ENCODE assay signal across 11 mouse cellular contexts in genomic region chr12:113028067-113028466, GRCm38 (mm10). TPM values are rescaled to one million over a fixed set of nuclear protein-coding genes. Genes with fewer than 3 reads are reported as not detected.
DNase-seq lines count a peak whose midpoint lies in the region; ATAC-seq and TF ChIP-seq lines count a peak whose summit lies in the region.
"Had no signal": no experiment of that assay in that cellular context is flagged by ENCODE, and none has a peak within 500 bp of the region (broad histone marks: within the 10 kb centered on the region; RNA-seq: fewer than 3 reads in every experiment).

No protein-coding gene starts in this region.

- no peaks in the 10 kb centered on the region for H3K9me3 ChIP-seq in heart, embryonic 15.5 days (replicated peaks)
- H3K9me3 ChIP-seq in embryonic facial prominence, embryonic 10.5 days, result no peaks in the 10 kb centered on the region
- no peaks in the 10 kb centered on the region for H3K9me3 ChIP-seq in forebrain, postnatal 0 days (ENCODE audit: low read length)
- H3K9me3 ChIP-seq in midbrain, embryonic 16.5 days (replicated peaks; ENCODE audit: control insufficient read depth, low read length, poor library complexity, severe bottlenecking), result no peaks in the 10 kb centered on the region

- DNase-seq in heart, adult 8-10 months (ENCODE audit: low spot score), result no peak
- DNase-seq in embryonic facial prominence, embryonic 10.5 days (ENCODE audit: low spot score), result peak; percentile 31
- DNase-seq in forebrain, postnatal 0 days, result no peak
- no peak for DNase-seq in urinary bladder, postnatal 14 days (ENCODE audit: low spot score)
- no peak for DNase-seq in thymus, adult 18-20 months
- no peak for DNase-seq in left cerebral cortex, adult 9 months (ENCODE audit: low spot score in 2 of 2)
- DNase-seq: heart, adult 11 months; kidney, postnatal 10 days; thymus, postnatal 36 days had no signal

- no peak for TF ChIP-seq CTCF in forebrain, postnatal 0 days (IDR thresholded peaks at IDR 0.05; ENCODE audit: low read depth)

- H3K9ac ChIP-seq in heart, embryonic 15.5 days, result no peak overlapping the region
- no peak overlapping the region for H3K9ac ChIP-seq in forebrain, postnatal 0 days
- no peak overlapping the region for H3K9ac ChIP-seq in midbrain, embryonic 16.5 days (ENCODE audit: low read depth, low read length)

- no peaks in the 10 kb centered on the region for H3K27me3 ChIP-seq in heart, embryonic 15.5 days
- no peaks in the 10 kb centered on the region for H3K27me3 ChIP-seq in embryonic facial prominence, embryonic 10.5 days (replicated peaks; ENCODE audit: low read depth, poor library complexity, severe bottlenecking)
- no peaks in the 10 kb centered on the region for H3K27me3 ChIP-seq in forebrain, postnatal 0 days (ENCODE audit: insufficient read depth, low read length)
- H3K27me3 ChIP-seq in midbrain, embryonic 16.5 days (ENCODE audit: control insufficient read depth, insufficient read depth, low read depth, low read length), result no peaks in the 10 kb centered on the region

- peak; percentile 27; the same call in 1 of the 2 replicates for ATAC-seq in heart, embryonic 15.5 days (replicated peaks; ENCODE audit: insufficient number of reproducible peaks, insufficient read depth, low FRiP score, low read depth)
- ATAC-seq in forebrain, postnatal 0 days, result peak; percentile 42; the same call in 1 of the 2 replicates
- no peak for ATAC-seq in midbrain, embryonic 16.5 days

- H3K36me3 ChIP-seq in heart, embryonic 15.5 days, result no peaks in the 10 kb centered on the region
- peaks cover 52% of the 10 kb centered on the region for H3K36me3 ChIP-seq in embryonic facial prominence, embryonic 10.5 days (replicated peaks)
- peaks cover 17% of the 10 kb centered on the region for H3K36me3 ChIP-seq in forebrain, postnatal 0 days (ENCODE audit: insufficient read depth)
- no peaks in the 10 kb centered on the region for H3K36me3 ChIP-seq in midbrain, embryonic 16.5 days (ENCODE audit: control insufficient read depth, insufficient read depth, low read length)

- 39% methylated on average over 5 of the region's 5 CpGs for WGBS in heart, embryonic 15.5 days
- WGBS in embryonic facial prominence, embryonic 10.5 days, result 66% methylated on average over 5 of the region's 5 CpGs
- 51% methylated on average over 5 of the region's 5 CpGs for WGBS in forebrain, postnatal 0 days
- WGBS in midbrain, embryonic 16.5 days, result 43% methylated on average over 5 of the region's 5 CpGs

- no peak overlapping the region for H3K4me3 ChIP-seq in heart, embryonic 15.5 days
- H3K4me3 ChIP-seq in embryonic facial prominence, embryonic 10.5 days, result no peak overlapping the region
- no peak overlapping the region for H3K4me3 ChIP-seq in forebrain, postnatal 0 days (ENCODE audit: low read depth, low read length)
- H3K4me3 ChIP-seq in midbrain, embryonic 16.5 days (ENCODE audit: low read depth, low read length), result no peak overlapping the region

- H3K4me1 ChIP-seq in heart, embryonic 15.5 days (replicated peaks), result peaks cover 39% of the 10 kb centered on the region
- H3K4me1 ChIP-seq in embryonic facial prominence, embryonic 10.5 days, result peaks cover 20% of the 10 kb centered on the region
- no peaks in the 10 kb centered on the region; the same call in 1 of the 2 replicates for H3K4me1 ChIP-seq in forebrain, postnatal 0 days (ENCODE audit: insufficient read depth)
- H3K4me1 ChIP-seq in midbrain, embryonic 16.5 days (ENCODE audit: control insufficient read depth, insufficient read depth, low read length), result peaks cover 16% of the 10 kb centered on the region

- no peak overlapping the region for H3K4me2 ChIP-seq in heart, embryonic 15.5 days
- H3K4me2 ChIP-seq in forebrain, postnatal 0 days (ENCODE audit: low read depth), result no peak overlapping the region
- H3K4me2 ChIP-seq in midbrain, embryonic 16.5 days (ENCODE audit: low read length), result no peak overlapping the region

- H3K27ac ChIP-seq in heart, embryonic 15.5 days, result peak overlapping the region; percentile 24; the same call in 1 of the 2 replicates
- H3K27ac ChIP-seq in embryonic facial prominence, embryonic 10.5 days (replicated peaks), result no peak overlapping the region
- H3K27ac ChIP-seq in forebrain, postnatal 0 days (ENCODE audit: low read depth, low read length), result 0 out of 2 replicates have a peak overlapping the region, but pooled peaks have one; percentile 15
- H3K27ac ChIP-seq in midbrain, embryonic 16.5 days (ENCODE audit: low read length), result peak overlapping the region; percentile 8; the same call in 1 of the 2 replicates

RNA-seq across cellular contexts. Expression of gene Pacs2, which starts 13.8 kb away (rescaled TPM):
- polyA plus RNA-seq in heart, embryonic 15.5 days (2015; fragmentation: Nextera tagmentation; extraction: Ambion mirVana), result 6.9 and 9.0 TPM in 2 replicates
- total RNA-seq in heart, adult 8-10 months (2022), result 10 to 100 TPM; 30.4 to 38.2 (median 36.1) TPM
- 13.7 and 14.3 TPM in 2 replicates for polyA plus RNA-seq in embryonic facial prominence, embryonic 10.5 days (2016; fragmentation: Nextera tagmentation; extraction: Ambion mirVana)
- total RNA-seq in forebrain, postnatal 0 days (2014; rRNA removed), result 103 and 116 TPM in 2 replicates
- polyA plus RNA-seq in forebrain, postnatal 0 days (2015; fragmentation: Nextera tagmentation; extraction: Ambion mirVana), result 14.3 and 23.2 TPM in 2 replicates
- polyA plus RNA-seq in midbrain, embryonic 16.5 days (2015; fragmentation: Nextera tagmentation; extraction: Ambion mirVana), result 27.6 and 32.3 TPM in 2 replicates

RNA-seq across cellular contexts. Expression of gene Brf1, which starts 27.6 kb away (rescaled TPM):
- polyA plus RNA-seq in heart, embryonic 15.5 days (2015; fragmentation: Nextera tagmentation; extraction: Ambion mirVana), result 30.2 and 47.2 TPM in 2 replicates
- total RNA-seq in heart, adult 8-10 months (2022), result 10 to 100 TPM; 22.9 to 28.1 (median 24.6) TPM
- polyA plus RNA-seq in embryonic facial prominence, embryonic 10.5 days (2016; fragmentation: Nextera tagmentation; extraction: Ambion mirVana), result 59.8 and 60.9 TPM in 2 replicates
- 47.6 and 54.4 TPM in 2 replicates for total RNA-seq in forebrain, postnatal 0 days (2014; rRNA removed)
- polyA plus RNA-seq in forebrain, postnatal 0 days (2015; fragmentation: Nextera tagmentation; extraction: Ambion mirVana), result 32.3 and 40.2 TPM in 2 replicates
- 44.2 and 46.5 TPM in 2 replicates for polyA plus RNA-seq in midbrain, embryonic 16.5 days (2015; fragmentation: Nextera tagmentation; extraction: Ambion mirVana)

RNA-seq across cellular contexts. Expression of gene Tex22, which starts 46.2 kb away (rescaled TPM):
- not detected in 2 replicates for polyA plus RNA-seq in heart, embryonic 15.5 days (2015; fragmentation: Nextera tagmentation; extraction: Ambion mirVana)
- not detected for total RNA-seq in heart, adult 8-10 months (2022)
- not detected in 2 replicates for polyA plus RNA-seq in embryonic facial prominence, embryonic 10.5 days (2016; fragmentation: Nextera tagmentation; extraction: Ambion mirVana)
- 0.54 and 1.7 TPM in 2 replicates for total RNA-seq in forebrain, postnatal 0 days (2014; rRNA removed)
- not detected in 2 replicates for polyA plus RNA-seq in forebrain, postnatal 0 days (2015; fragmentation: Nextera tagmentation; extraction: Ambion mirVana)
- not detected in 2 replicates for polyA plus RNA-seq in midbrain, embryonic 16.5 days (2015; fragmentation: Nextera tagmentation; extraction: Ambion mirVana)

RNA-seq across cellular contexts. Expression of gene Btbd6, which starts 51.8 kb away (rescaled TPM):
- 19.4 and 23.5 TPM in 2 replicates for polyA plus RNA-seq in heart, embryonic 15.5 days (2015; fragmentation: Nextera tagmentation; extraction: Ambion mirVana)
- 10 to 100 TPM; 21.6 to 29.6 (median 26.3) TPM for total RNA-seq in heart, adult 8-10 months (2022)
- 22.3 and 23.0 TPM in 2 replicates for polyA plus RNA-seq in embryonic facial prominence, embryonic 10.5 days (2016; fragmentation: Nextera tagmentation; extraction: Ambion mirVana)
- 60.4 and 60.5 TPM in 2 replicates for total RNA-seq in forebrain, postnatal 0 days (2014; rRNA removed)
- 46.7 and 54.3 TPM in 2 replicates for polyA plus RNA-seq in forebrain, postnatal 0 days (2015; fragmentation: Nextera tagmentation; extraction: Ambion mirVana)
- polyA plus RNA-seq in midbrain, embryonic 16.5 days (2015; fragmentation: Nextera tagmentation; extraction: Ambion mirVana), result 55.5 and 58.8 TPM in 2 replicates
